Comparison of ENCODE assay signal across 20 mouse cellular contexts in genomic region chr17:66815921-66816320, GRCm38 (mm10).
DNase-seq lines count a peak whose midpoint lies in the region; ATAC-seq lines count a peak whose summit lies in the region.
"Had no signal": no experiment of that assay in that cellular context is flagged by ENCODE, and none has a peak within 500 bp of the region (broad histone marks: within the 10 kb centered on the region; RNA-seq: fewer than 3 reads in every experiment).

No protein-coding gene starts in this region.

- H3K27ac ChIP-seq in forebrain, embryonic 12.5 days, result no peak overlapping the region
- H3K27ac ChIP-seq in forebrain, embryonic 11.5 days (ENCODE audit: low read depth, low read length), result no peak overlapping the region
- H3K27ac ChIP-seq: embryonic facial prominence, embryonic 13.5 days; heart, embryonic 13.5 days; intestine, embryonic 15.5 days had no signal

- H3K4me2 ChIP-seq in forebrain, embryonic 12.5 days, result no peak overlapping the region
- no peak overlapping the region for H3K4me2 ChIP-seq in forebrain, embryonic 11.5 days (ENCODE audit: low read depth, low read length, severe bottlenecking)
- H3K4me2 ChIP-seq: embryonic facial prominence, embryonic 13.5 days; heart, embryonic 13.5 days; intestine, embryonic 15.5 days; liver, embryonic 11.5 days had no signal

- DNase-seq in forebrain, embryonic 11.5 days (ENCODE audit: low spot score), result no peak
- DNase-seq in left cerebral cortex, adult 11 months (ENCODE audit: low spot score), result peak; percentile 2
- no peak for DNase-seq in left cerebral cortex, postnatal 36 days (ENCODE audit: low spot score in 2 of 2)
- DNase-seq in embryo, embryonic 10.5 days (ENCODE audit: low spot score), result peak; percentile 38
- DNase-seq in retina, embryonic 14.5 days (ENCODE audit: low spot score), result peak; percentile 15
- DNase-seq in testis, postnatal 10 days (ENCODE audit: low spot score), result no peak
- DNase-seq: adrenal gland, postnatal 36 days; B cell, adult 2 months; cerebellum, postnatal 14 days; kidney, adult 9 months; kidney, postnatal 25 days; layer of hippocampus, adult 9-11 months; lung, adult 18-20 months; right cerebral cortex, postnatal 25 days had no signal

- peaks cover 10% of the 10 kb centered on the region for H3K4me1 ChIP-seq in forebrain, embryonic 12.5 days
- peaks cover 9% of the 10 kb centered on the region; the same call in 1 of the 2 replicates for H3K4me1 ChIP-seq in forebrain, embryonic 11.5 days (replicated peaks; ENCODE audit: control insufficient read depth, insufficient read depth, low read length)
- H3K4me1 ChIP-seq: embryonic facial prominence, embryonic 13.5 days; heart, embryonic 13.5 days; intestine, embryonic 15.5 days had no signal

- intact Hi-C loops in left cerebral cortex, postnatal 36 days (cut with DNase I), result no loop called here

- no peak overlapping the region for H3K9ac ChIP-seq in forebrain, embryonic 12.5 days
- H3K9ac ChIP-seq in forebrain, embryonic 11.5 days (ENCODE audit: low read length), result no peak overlapping the region
- H3K9ac ChIP-seq: embryonic facial prominence, embryonic 13.5 days; heart, embryonic 13.5 days; intestine, embryonic 15.5 days had no signal

- peak; percentile 41; the same call in 1 of the 2 replicates for ATAC-seq in forebrain, embryonic 12.5 days (ENCODE audit: low FRiP score)
- ATAC-seq in forebrain, embryonic 11.5 days (replicated peaks; ENCODE audit: low FRiP score), result no peak
- ATAC-seq: intestine, embryonic 15.5 days had no signal

- H3K36me3 ChIP-seq in forebrain, embryonic 12.5 days (replicated peaks), result no peaks in the 10 kb centered on the region
- no peaks in the 10 kb centered on the region for H3K36me3 ChIP-seq in forebrain, embryonic 11.5 days (ENCODE audit: control insufficient read depth, insufficient read depth, low read length)
- H3K36me3 ChIP-seq: embryonic facial prominence, embryonic 13.5 days; heart, embryonic 13.5 days; intestine, embryonic 15.5 days had no signal

- H3K27me3 ChIP-seq in forebrain, embryonic 12.5 days, result peaks cover 16% of the 10 kb centered on the region
- H3K27me3 ChIP-seq in forebrain, embryonic 11.5 days (ENCODE audit: control insufficient read depth, insufficient read depth, low read length), result no peaks in the 10 kb centered on the region; the same call in 1 of the 2 replicates
- H3K27me3 ChIP-seq: embryonic facial prominence, embryonic 13.5 days; heart, embryonic 13.5 days; intestine, embryonic 15.5 days had no signal

- 10% methylated on average over 2 of the region's 2 CpGs for WGBS in forebrain, embryonic 12.5 days
- 9% methylated on average over 2 of the region's 2 CpGs for WGBS in forebrain, embryonic 11.5 days

- no peaks in the 10 kb centered on the region for H3K9me3 ChIP-seq in forebrain, embryonic 12.5 days
- no peaks in the 10 kb centered on the region for H3K9me3 ChIP-seq in forebrain, embryonic 11.5 days (ENCODE audit: control insufficient read depth, low read length)
- H3K9me3 ChIP-seq: embryonic facial prominence, embryonic 13.5 days; heart, embryonic 13.5 days; intestine, embryonic 15.5 days had no signal

- no peak overlapping the region for H3K4me3 ChIP-seq in forebrain, embryonic 12.5 days (replicated peaks)
- no peak overlapping the region for H3K4me3 ChIP-seq in forebrain, embryonic 11.5 days (ENCODE audit: low read depth, low read length)
- H3K4me3 ChIP-seq: embryonic facial prominence, embryonic 13.5 days; heart, embryonic 13.5 days; intestine, embryonic 15.5 days; myocyte had no signal

Comparison
In these comparisons a context has a peak if more than half of its experiments do, and no peak if none do; other contexts are left out.
1. DNase-seq: peak in left cerebral cortex, adult 11 months (single experiment), embryo, embryonic 10.5 days (single experiment) and retina, embryonic 14.5 days (single experiment); none in forebrain, embryonic 11.5 days (single experiment), left cerebral cortex, postnatal 36 days (0 of 2) and testis, postnatal 10 days (single experiment).